Mouse (Mus musculus) neural tube, embryonic 14.5 days (tissue): ENCODE data around the gene Il5. TPM values are rescaled to one million over a fixed set of nuclear protein-coding genes. Genes with fewer than 3 reads are reported as not detected.
"Not testable (repeated sequence)": the region's sequence is repeated elsewhere in the genome, so short reads cannot be mapped to it uniquely, and the experiment has no call there.

ENCODE experiments used
- ATAC-seq: fragments of 200-750 bp; cut with Nextera tagmentation; 2 replicates; pipeline ENCODE4 v1.8.0; 2017; ENCODE audit warnings: low read depth, mild to moderate bottlenecking, moderate TSS enrichment, moderate library complexity
- H3K27ac ChIP-seq: fragments of 300-500 bp; sonication (generic); 2 replicates; pipeline ENCODE4 v1.5.1; 2014; ENCODE audit warnings: low read depth, mild to moderate bottlenecking, control low read depth, low read length, moderate library complexity, mixed read lengths
- H3K27me3 ChIP-seq: fragments of 300-500 bp; sonication (generic); 2 replicates; pipeline ENCODE4 v1.6.1; 2014; ENCODE audit warnings: low read length; ENCODE audit not compliant: control insufficient read depth, insufficient read depth
- H3K36me3 ChIP-seq: fragments of 300-500 bp; sonication (generic); 2 replicates; pipeline ENCODE4 v1.6.1; 2014; ENCODE audit warnings: low read length, mixed read lengths; ENCODE audit not compliant: control insufficient read depth, insufficient read depth
- H3K4me1 ChIP-seq: fragments of 300-500 bp; sonication (generic); 2 replicates; pipeline ENCODE4 v1.6.1; 2014; ENCODE audit warnings: low read length; ENCODE audit not compliant: control insufficient read depth, insufficient read depth
- H3K4me2 ChIP-seq: fragments of 300-500 bp; sonication (generic); 2 replicates; pipeline ENCODE4 v1.6.1; 2014; ENCODE audit warnings: mild to moderate bottlenecking, low read depth, low read length, control low read depth
- H3K4me3 ChIP-seq: fragments of 300-500 bp; sonication (generic); 2 replicates; pipeline ENCODE4 v1.5.1; 2014; ENCODE audit warnings: low read depth, low read length, control low read depth, mixed read lengths
- H3K9ac ChIP-seq: fragments of 300-500 bp; sonication (generic); replicated peaks from 2 replicates; pipeline ENCODE4 v1.6.1; 2014; ENCODE audit warnings: low read depth, mild to moderate bottlenecking, control low read depth, low read length, mixed read lengths
- H3K9me3 ChIP-seq: fragments of 300-500 bp; sonication (generic); 2 replicates; pipeline ENCODE4 v1.6.1; 2016; ENCODE audit warnings: low read length; ENCODE audit not compliant: control insufficient read depth
- WGBS: fragments of 180-500 bp; shearing (Covaris S2); extraction: QIAGEN DNeasy Blood & Tissue Kit; methylation state at CpG from one replicate; pipeline ENCODE4 v1.1.7; 2014; 5-methylcytosine and 5-hydroxymethylcytosine counted together
- polyA plus RNA-seq: library from polyadenylated mRNA; unstranded; fragments of >200 nt; fragmentation: Nextera tagmentation; extraction: Ambion mirVana; gene quantifications from 2 replicates; pipeline ENCODE4 v1.2.1, GENCODE M21; 2014

Il5 gene
- polyA plus RNA-seq, 1 experiment from 2014 or later = not detected

DNA sequence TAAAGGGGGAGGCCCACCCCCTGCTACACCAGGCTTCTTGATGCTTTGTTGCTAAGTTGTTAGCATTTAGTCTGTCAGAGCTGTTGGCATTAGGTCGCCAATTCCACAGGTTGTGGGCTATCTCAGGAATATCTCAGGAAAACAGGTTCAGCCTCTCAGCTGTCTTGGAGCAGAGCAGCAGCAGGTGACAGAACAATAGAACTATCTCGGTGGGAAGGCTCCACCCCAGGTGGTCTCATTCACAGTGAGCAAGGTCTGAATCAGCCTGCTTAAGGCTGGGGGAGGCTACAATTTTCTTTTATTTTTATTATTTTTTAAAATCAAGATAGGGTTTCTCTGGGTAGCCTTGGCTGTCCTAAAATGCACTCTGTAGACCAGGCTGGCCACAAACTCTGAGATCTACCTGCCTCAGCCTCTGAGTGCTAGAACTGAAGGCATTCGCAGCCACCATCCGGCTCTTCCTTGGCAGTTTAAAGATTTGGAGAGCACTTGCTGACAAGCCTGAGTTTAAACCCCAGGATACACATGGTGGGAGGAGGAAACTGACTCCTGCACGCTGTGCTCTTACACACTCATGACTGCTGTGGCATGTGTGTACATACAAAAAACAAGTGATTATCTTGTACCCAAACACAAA lies 29.2 kb downstream of the Il5 start:
- Histone ChIP-seq H3K4me2 (no peak overlapping the region), H3K27me3 (no peaks in the 10 kb centered on the region), H3K9ac (no peak overlapping the region), H3K4me3 (no peak overlapping the region), H3K4me1 (no peaks in the 10 kb centered on the region), H3K27ac (no peak overlapping the region), H3K9me3 (no peaks in the 10 kb centered on the region), H3K36me3 (no peaks in the 10 kb centered on the region)
- 55% methylated on average over 5 of the region's 5 CpGs for WGBS
- ATAC-seq = no peak

DNA sequence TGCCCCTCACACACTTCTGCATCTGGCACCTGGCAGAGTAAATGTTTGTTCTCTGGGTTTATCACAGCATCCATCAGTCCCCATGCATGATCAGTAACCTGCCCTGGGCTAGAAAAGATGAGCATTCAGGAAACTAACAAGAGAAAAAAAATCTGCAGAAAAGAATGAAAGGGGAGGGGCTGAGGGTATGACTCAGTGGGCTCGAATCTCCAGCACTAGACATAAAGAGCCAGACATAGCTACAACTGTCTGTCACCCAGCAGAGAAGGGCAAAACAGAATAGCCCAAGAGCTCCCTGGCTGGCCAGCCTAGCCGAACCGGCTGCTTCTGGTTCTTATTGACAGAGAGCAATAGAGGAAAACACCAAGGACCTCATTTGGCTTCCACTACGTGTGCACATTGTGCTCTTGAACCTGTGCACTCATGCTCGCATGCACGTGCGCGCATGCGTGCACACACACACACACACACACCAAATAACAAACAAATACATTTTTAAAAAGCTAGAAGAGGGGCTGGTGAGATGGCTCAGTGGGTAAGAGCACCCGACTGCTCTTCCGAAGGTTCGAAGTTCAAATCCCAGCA lies 34.5 kb downstream of the Il5 start:
- Histone ChIP-seq H3K36me3 (no peaks in the 10 kb centered on the region), H3K27me3 (no peaks in the 10 kb centered on the region), H3K9me3 (no peaks in the 10 kb centered on the region), H3K27ac (no peak overlapping the region), H3K4me2 (no peak overlapping the region), H3K9ac (no peak overlapping the region), H3K4me1 (no peaks in the 10 kb centered on the region), H3K4me3 (no peak overlapping the region)
- ATAC-seq = no peak
- WGBS = 82% methylated on average over 12 of the region's 12 CpGs

GRCm38 (mm10) chr11:53757612-53758011 lies 37.0 kb downstream of the Il5 start:
- no peak for ATAC-seq

DNA sequence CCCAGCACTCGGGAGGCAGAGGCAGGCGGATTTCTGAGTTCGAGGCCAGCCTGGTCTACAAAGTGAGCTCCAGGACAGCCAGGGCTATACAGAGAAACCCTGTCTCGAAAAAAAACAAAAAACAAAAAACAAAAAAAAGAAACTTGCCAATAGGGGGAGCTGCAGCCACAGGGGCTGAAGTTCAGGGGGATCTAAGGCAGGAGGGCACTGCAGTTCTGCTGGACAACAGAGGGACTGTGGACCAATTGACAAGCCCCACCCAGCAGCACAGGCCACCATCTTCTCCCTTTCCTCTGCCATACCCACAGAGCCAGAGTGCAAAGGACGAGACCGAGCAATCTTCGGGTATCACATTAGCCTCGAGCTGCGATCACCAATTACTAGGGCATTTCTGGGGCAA lies 37.4 kb downstream of the Il5 start:
- not testable (repeated sequence) for H3K27ac ChIP-seq, H3K4me2 ChIP-seq, H3K4me3 ChIP-seq, H3K36me3 ChIP-seq, H3K9ac ChIP-seq, ATAC-seq, H3K9me3 ChIP-seq, H3K27me3 ChIP-seq, H3K4me1 ChIP-seq
- 85% methylated on average over 9 of the region's 9 CpGs for WGBS

More at GRCm38 (mm10) chr11:53757612-53758011, 37.0 kb downstream of the Il5 start:
- Histone ChIP-seq H3K27ac (no peak overlapping the region), H3K4me2 (no peak overlapping the region), H3K9me3 (no peaks in the 10 kb centered on the region), H3K9ac (no peak overlapping the region), H3K4me3 (no peak overlapping the region), H3K27me3 (peaks cover 6% of the 10 kb centered on the region; the same call in 1 of the 2 replicates), H3K36me3 (no peaks in the 10 kb centered on the region), H3K4me1 (no peaks in the 10 kb centered on the region)
- 88% methylated on average over 4 of the region's 4 CpGs for WGBS

GRCm38 (mm10) chr11:53758791-53759351 lies 38.3 kb downstream of the Il5 start:
- no peak for ATAC-seq
- no peak overlapping the region for H3K27ac ChIP-seq
- H3K9ac ChIP-seq = no peak overlapping the region
- 52% methylated on average over 6 of the region's 6 CpGs for WGBS
- H3K9me3 ChIP-seq = no peaks in the 10 kb centered on the region
- no peak overlapping the region for H3K4me2 ChIP-seq
- H3K36me3 ChIP-seq = no peaks in the 10 kb centered on the region
- H3K27me3 ChIP-seq = peaks cover 12% of the 10 kb centered on the region; the same call in 1 of the 2 replicates
- H3K4me3 ChIP-seq = no peak overlapping the region
- H3K4me1 ChIP-seq = peaks cover 10% of the 10 kb centered on the region

DNA sequence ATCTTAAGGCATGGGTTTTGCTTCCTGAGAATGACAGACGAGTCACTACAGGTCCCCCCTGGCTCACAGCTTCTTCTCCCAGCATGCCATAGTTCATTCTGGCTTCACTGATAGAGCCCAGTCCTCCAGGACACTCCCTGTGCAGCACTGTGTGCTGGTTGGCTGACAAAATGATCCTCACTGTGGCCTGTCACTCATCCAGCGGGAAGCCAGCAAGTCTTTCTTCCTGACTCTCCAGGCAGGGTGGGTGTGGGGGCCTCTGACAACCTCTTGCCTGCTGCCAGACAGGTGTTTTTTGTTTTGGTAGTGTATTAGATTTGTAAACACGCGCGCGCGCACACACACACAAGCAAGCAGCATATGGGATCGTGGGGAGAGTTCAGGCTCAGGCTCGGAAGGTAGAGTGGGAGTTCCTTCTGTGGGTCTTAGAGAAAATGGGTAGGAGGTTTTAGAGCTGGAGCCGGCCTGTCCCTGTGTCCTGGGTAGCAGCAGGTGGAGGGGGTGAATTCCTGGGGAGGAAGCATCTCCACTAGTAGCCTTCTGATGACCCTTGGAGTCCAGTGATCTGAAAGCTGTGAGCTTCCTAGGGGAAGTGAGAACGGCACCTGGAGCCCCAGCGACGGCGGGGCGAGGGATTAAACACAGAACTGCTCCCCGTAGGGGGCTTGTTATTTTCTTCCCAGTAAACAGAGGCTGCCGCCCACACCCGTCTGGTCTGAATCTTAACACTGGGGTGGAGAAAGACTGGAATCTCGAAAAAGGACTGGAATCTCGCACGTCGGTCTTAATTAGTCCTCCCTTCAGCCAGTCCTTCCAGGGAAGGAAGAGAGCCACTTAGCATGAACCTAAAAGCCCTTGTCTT lies 39.2 kb downstream of the Il5 start:
- H3K36me3 ChIP-seq = no peaks in the 10 kb centered on the region
- peaks cover 10% of the 10 kb centered on the region for H3K4me1 ChIP-seq
- WGBS = 11% methylated on average over 22 of the region's 22 CpGs
- no peak overlapping the region for H3K9ac ChIP-seq
- ATAC-seq = no peak
- no peaks in the 10 kb centered on the region for H3K9me3 ChIP-seq
- no peak overlapping the region for H3K27ac ChIP-seq
- peaks cover 12% of the 10 kb centered on the region; the same call in 1 of the 2 replicates for H3K27me3 ChIP-seq
- H3K4me2 ChIP-seq = no peak overlapping the region
- no peak overlapping the region for H3K4me3 ChIP-seq

DNA sequence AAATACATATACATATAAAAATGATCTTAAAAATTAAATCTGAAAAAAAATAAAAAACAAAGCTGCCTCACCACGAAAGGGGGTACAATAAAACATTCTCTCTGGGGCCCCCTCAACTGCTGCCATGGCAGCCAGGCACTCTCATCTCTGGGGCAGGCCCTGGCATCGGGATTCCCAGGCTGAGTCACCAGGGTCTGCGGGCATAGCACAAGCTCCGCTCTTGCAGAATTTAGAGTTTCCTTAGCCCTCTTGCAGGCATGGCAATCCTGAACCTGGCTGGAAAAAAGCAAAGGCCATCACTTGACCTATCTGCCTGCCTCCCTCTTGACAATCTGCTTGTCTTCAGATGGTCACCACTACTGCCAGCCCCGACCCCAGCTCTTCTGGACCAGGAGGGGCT lies 40.7 kb downstream of the Il5 start:
- Histone ChIP-seq H3K4me2 (no peak overlapping the region), H3K27me3 (peaks cover 12% of the 10 kb centered on the region; the same call in 1 of the 2 replicates), H3K9ac (no peak overlapping the region), H3K36me3 (no peaks in the 10 kb centered on the region), H3K9me3 (no peaks in the 10 kb centered on the region), H3K4me1 (peaks cover 10% of the 10 kb centered on the region), H3K4me3 (no peak overlapping the region), H3K27ac (no peak overlapping the region)
- ATAC-seq = no peak
- WGBS = 73% methylated on average over 5 of the region's 5 CpGs

- H3K9me3 ChIP-seq = no peaks in the 10 kb centered on the region
- ATAC-seq = no peak
- no peaks in the 10 kb centered on the region for H3K36me3 ChIP-seq
- peaks cover 10% of the 10 kb centered on the region for H3K4me1 ChIP-seq
- no peak overlapping the region for H3K4me2 ChIP-seq
- no peak overlapping the region for H3K27ac ChIP-seq
- no peak overlapping the region for H3K4me3 ChIP-seq
- H3K9ac ChIP-seq = no peak overlapping the region
- peaks cover 12% of the 10 kb centered on the region; the same call in 1 of the 2 replicates for H3K27me3 ChIP-seq
- 54% methylated on average over 2 of the region's 2 CpGs for WGBS
Observed at GRCm38 (mm10) chr11:53761822-53762221, 41.2 kb downstream of the Il5 start.
